Mouse (Mus musculus) forelimb bud, embryonic 11.5 days (tissue): ENCODE data around the gene Neurl1a.

ENCODE experiments used
- DNase-seq: peaks from one replicate; pipeline ENCODE4 v3.0.0-alpha.2; 2012; ENCODE audit warnings: low read depth, low spot score

Neurl1a gene

GRCm38 (mm10) chr19:47211609-47212312 is 33.1 kb downstream of the Neurl1a start:
- DNase-seq, result no peak

- DNase-seq, result no peak
Measured at GRCm38 (mm10) chr19:47212401-47212800, 33.8 kb downstream of the Neurl1a start.

GRCm38 (mm10) chr19:47213470-47213869 is 34.9 kb downstream of the Neurl1a start:
- DNase-seq, result no peak

- DNase-seq, result no peak
Measured at GRCm38 (mm10) chr19:47216766-47217165, 38.1 kb downstream of the Neurl1a start.

GRCm38 (mm10) chr19:47219622-47220021 is 41.0 kb downstream of the Neurl1a start:
- DNase-seq, result no peak

- no peak for DNase-seq
Measured at GRCm38 (mm10) chr19:47220232-47220631, 41.6 kb downstream of the Neurl1a start.

GRCm38 (mm10) chr19:47221006-47221405 is 42.4 kb downstream of the Neurl1a start:
- no peak for DNase-seq

- DNase-seq, result no peak
Measured at GRCm38 (mm10) chr19:47221500-47222153, 43.0 kb downstream of the Neurl1a start.

GRCm38 (mm10) chr19:47222154-47222840 is 43.7 kb downstream of the Neurl1a start:
- DNase-seq, result peak; percentile 23

GRCm38 (mm10) chr19:47222841-47223557 is 44.4 kb downstream of the Neurl1a start:
- DNase-seq, result no peak

- no peak for DNase-seq
Measured at GRCm38 (mm10) chr19:47224743-47225142, 46.1 kb downstream of the Neurl1a start.

GRCm38 (mm10) chr19:47225791-47226190 is 47.2 kb downstream of the Neurl1a start:
- no peak for DNase-seq

- DNase-seq, result peak; percentile 13
Measured at GRCm38 (mm10) chr19:47228725-47229252, 50.2 kb downstream of the Neurl1a start.

GRCm38 (mm10) chr19:47229461-47229860 is 50.8 kb downstream of the Neurl1a start:
- DNase-seq, result no peak

GRCm38 (mm10) chr19:47230082-47230481 is 51.5 kb downstream of the Neurl1a start:
- DNase-seq, result no peak

- DNase-seq, result no peak
Measured at GRCm38 (mm10) chr19:47230682-47231081, 52.1 kb downstream of the Neurl1a start.

- no peak for DNase-seq
Measured at GRCm38 (mm10) chr19:47231389-47231788, 52.8 kb downstream of the Neurl1a start.

- no peak for DNase-seq
Measured at GRCm38 (mm10) chr19:47232077-47232865, 53.7 kb downstream of the Neurl1a start.

GRCm38 (mm10) chr19:47233087-47233486 is 54.5 kb downstream of the Neurl1a start:
- DNase-seq, result no peak

GRCm38 (mm10) chr19:47240076-47240475 is 61.5 kb downstream of the Neurl1a start:
- DNase-seq, result peak; percentile 74

- DNase-seq, result no peak
Measured at GRCm38 (mm10) chr19:47240957-47241356, 62.3 kb downstream of the Neurl1a start.
